Mouse (Mus musculus): ENCODE data around the gene Lrig1. TPM values are rescaled to one million over a fixed set of nuclear protein-coding genes. Genes with fewer than 3 reads are reported as not detected.

Gene Lrig1
- total and polyA plus RNA-seq, 3 experiments: 7.7 to 17.6 (median 11.0) TPM

GRCm38 (mm10) chr6:94676300-94676699 lies 23.7 kb downstream of the Lrig1 start:
- no peak for DNase-seq

DNA sequence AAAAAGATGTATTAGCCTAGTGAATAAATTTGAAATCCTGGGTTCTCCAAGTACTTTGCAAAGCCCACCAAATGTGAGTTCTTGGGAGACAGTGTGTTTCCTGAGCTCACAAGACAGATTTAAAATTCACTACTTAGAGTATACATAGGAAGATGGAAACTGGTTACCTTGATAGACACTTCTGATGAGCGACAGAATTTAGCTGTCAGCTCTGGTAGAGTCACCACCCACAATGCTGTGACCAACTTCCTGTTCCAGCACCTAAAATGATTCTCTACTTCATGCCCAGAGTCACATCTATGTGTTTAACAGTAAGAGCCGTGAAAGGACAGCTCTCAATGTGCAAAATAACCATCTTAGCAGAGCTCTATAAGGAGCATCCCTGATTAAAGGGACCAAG lies 27.5 kb downstream of the Lrig1 start:
- DNase-seq: no peak

GRCm38 (mm10) chr6:94669370-94669769 lies 30.6 kb downstream of the Lrig1 start:
- DNase-seq: no peak

GRCm38 (mm10) chr6:94668204-94668863 lies 31.6 kb downstream of the Lrig1 start:
- DNase-seq: no peak

DNA sequence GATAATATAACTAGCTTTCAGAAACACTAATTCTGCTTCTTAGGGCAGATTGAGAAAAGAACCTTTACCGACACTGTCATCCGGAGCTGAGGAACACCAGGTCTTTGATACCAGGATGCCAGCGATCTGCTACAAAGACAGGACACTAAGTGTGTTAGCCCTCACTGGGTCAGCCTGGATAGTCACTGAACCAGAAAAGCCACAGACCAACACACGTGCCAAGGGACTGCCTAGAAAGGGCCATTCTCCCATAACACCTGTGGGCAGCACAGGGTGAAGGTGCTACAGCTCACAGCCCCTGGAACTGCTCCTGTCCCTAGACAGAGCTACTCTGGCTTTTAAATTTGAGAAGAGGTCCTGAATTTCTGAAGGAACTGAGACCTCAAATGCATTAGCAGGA lies 32.8 kb downstream of the Lrig1 start:
- no peak for DNase-seq

DNA sequence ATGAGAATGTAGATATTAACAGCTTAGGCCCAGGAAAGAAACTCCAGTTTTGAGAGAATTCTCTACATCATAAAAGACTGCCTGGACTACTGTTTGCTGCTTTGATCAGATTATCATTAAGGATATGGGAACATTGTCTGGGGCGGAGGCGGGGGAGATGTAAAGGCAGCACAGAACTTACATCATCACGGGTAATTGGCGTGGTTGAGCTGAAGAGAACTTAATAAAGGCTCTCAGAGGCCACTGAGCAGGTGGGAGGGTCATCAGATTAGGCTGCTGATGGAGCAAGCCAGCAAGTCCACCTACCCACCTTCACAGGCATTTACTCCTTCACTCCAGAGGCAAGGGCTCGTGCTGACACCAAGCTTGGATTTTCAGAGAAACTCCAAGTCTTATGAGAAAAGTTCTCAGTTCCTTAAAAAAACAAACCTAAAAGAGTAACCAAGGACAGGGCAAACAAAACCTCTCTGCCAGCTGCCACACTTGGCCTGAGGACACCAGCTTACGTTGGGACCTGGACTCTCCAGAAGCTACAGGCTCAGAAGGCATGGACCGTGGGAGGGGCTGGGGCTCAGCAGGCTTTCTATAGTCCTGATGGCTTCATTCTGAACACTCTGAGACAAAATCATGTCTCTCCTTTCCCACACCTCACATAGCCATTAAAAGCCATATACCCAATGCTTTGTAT lies 33.4 kb downstream of the Lrig1 start:
- DNase-seq: no peak

DNA sequence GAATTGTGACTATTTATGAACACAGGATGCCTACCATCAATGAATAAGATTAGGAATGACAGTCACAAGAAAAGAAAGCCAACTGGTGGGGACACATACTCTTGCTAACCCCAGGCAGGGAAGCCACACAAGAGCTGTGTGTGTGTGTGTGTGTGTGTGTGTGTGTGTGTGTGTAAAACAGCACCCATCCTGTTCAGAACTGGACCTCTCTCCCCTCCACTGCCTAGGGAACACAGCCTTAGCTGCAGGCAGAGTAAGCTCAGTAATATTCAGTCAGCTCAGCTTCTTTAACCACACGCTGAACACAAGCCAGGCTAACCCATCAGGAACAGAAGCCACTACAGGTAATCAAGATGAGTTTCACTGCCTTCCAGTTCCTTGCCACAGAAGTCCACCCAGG lies 34.3 kb downstream of the Lrig1 start:
- DNase-seq: no peak

DNA sequence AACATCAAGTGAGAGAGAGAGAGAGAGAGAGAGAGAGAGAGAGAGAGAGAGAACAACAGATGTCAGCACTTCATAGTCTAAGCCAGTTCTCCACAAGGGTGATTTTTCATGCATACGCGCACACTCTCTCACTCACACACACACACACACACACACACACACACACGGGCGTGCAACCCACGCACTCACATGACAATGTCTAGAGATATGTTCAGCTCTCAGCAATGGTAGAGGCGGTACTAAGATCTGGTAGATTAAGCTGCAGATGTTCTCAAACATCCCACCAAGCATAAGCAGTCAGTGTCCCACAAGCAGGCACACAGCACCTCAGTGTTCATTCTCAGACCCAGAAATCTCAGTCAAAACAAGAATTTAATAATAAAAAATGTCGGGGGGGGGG lies 34.7 kb downstream of the Lrig1 start:
- DNase-seq: no peak

DNA sequence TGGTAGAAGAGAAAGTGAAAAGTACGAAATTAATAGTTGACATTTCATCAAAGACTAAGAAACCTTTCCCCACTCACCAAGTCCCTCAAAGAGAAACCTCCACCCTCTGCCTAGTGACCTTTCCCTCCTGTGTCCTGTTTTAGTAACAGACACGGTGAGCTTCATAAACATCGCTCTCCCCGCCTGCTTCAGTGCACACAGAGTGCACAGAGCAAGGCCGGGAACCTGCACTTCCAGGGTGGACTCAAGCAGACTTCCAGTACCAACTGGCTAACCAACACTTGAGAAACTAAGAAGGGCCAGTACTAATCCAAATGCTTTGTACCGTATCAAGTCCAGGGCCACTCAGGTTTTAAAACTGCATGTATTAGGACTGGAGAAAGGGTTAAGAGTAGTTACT lies 36.0 kb downstream of the Lrig1 start:
- DNase-seq: no peak

- DNase-seq: no peak
Observed at GRCm38 (mm10) chr6:94661923-94662322, 38.0 kb downstream of the Lrig1 start.

- no peak for DNase-seq
Observed at GRCm38 (mm10) chr6:94661321-94661720, 38.6 kb downstream of the Lrig1 start.

- DNase-seq: no peak
Observed at GRCm38 (mm10) chr6:94659886-94660333, 40.0 kb downstream of the Lrig1 start.

DNA sequence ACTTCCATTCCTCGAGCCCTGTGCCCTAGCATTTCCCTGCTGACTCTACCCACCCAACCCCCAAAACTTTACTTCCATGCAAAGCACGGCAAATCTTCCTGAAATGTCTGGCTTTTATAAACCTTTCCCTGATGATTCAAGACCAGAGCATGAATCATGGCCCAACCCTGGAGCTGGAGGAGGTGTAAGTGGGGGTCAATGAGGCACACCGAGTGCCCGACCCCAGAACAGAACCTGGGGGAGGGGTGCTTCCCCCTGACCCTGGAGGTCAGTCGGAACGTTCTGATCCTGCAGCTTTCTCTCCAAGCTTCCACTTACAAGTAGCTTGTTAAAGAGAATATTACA lies 41.9 kb downstream of the Lrig1 start:
- peak; percentile 39 for DNase-seq

DNA sequence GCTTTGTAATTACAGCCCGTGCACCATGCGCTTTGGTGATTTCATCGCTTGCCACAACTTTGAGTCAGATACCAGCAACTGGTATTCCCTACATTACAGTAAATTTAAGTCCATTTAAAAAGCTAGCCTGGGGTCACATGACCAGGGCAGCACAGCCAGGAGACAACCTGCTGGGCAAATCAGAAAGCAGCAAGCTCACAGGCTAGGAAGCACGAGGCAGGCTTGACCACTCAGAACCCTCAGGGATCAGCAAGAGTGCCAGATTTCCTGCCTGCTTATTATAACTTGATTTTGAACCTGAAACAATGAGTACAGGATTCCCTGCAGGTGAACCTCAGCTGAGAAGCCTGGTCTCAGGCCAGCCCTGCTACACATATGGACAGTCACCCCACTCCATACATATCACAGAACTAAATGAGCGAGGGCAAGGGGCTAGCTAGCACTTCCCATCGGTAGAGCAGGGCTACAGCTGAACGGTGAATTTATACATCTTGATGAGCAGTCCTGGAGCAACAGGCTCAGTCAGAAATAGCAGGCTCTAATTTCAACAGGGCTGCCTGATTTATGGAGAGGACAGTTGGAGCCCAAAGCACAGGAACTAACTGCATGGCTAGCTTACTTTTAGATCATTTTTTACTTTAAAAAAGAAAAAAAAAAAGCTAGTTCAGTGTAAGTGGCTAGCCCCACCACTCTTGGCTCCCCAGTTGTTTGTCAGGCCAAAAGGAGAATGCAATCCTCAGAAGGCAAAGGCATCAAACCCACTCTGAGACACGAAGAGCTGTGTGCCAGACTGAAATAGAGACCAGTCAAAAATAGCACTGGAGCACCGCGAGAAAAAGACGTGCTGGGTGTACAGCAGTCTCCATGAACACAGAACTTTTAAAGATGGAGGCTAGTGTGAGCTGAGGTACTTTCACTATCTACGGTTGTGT lies 42.5 kb downstream of the Lrig1 start:
- DNase-seq: no peak

- no peak for DNase-seq
Observed at GRCm38 (mm10) chr6:94655818-94656478, 44.0 kb downstream of the Lrig1 start.

DNA sequence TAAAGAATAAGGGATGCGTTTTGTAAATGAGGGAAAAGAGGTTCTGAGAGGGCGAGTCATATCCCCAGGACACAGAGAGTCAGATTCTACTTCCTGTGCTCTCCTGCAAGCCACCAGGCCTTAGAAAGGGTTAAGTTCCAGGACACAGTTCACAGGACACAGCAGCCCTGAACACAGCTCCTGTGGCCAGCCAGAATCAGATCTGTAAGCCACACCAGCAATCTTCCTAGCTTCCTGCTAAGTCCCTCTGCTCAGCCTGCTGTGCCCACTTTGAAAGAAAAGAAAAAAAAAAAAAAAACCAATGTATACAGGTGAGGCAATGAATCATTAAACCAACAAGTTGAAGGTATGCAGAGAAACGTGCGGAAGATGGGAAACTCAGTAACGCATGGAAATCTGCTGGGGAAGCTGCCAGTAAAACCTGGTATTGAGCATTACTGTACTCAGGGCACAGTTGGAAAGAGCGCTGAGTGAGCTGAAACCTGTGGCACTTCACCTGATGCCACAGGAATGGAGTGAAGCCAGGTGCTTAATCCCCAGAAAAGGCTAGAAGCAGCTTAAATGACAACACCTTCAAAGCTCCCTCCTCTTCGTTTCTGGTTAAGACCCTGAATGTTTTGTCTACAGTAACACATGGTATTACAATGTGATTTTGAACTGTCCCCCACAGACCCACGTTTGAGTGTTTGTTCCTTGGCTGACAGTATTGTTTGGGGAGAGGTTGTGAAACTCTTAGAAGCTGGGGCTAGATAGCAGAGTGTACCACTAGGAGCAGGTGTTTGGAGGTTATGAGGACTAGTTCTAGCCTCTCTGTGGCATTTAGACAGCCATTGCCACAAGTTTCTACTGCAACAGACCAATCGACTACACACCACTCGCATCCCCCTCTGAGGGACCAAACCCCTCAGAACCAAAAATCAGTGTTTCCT lies 46.3 kb downstream of the Lrig1 start:
- no peak for DNase-seq

GRCm38 (mm10) chr6:94652659-94653213 lies 47.2 kb downstream of the Lrig1 start:
- DNase-seq: no peak

GRCm38 (mm10) chr6:94651541-94651940 lies 48.4 kb downstream of the Lrig1 start:
- no peak for DNase-seq

DNA sequence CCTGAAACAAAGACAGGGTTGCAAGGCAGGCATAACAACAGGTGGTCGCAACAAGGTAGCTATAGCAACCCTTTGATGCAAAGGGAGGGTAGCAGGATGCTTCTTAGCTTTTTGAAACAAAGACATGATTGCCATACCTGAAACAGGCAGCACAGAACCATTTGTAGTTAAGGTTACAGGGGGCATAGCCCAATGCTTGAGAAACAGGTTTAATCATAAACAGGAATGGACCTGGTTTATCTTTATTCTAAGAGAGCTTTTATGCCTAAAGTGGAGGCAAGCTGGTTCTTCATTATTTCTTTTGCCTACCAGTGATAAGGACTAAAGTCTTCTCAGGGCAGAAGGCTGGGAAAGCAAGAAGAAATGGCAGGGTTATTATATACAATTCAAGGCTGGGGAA lies 50.3 kb downstream of the Lrig1 start:
- no peak for DNase-seq

- no peak for DNase-seq
Observed at GRCm38 (mm10) chr6:94648496-94648895, 51.5 kb downstream of the Lrig1 start.
